Mouse (Mus musculus) 3T3-L1 (cell line): Measurements from ENCODE around the gene Tesmin.

Experiments
- DNase-seq: peaks from one replicate; pipeline ENCODE4 v3.0.0-alpha.2; 2015; ENCODE audit warnings: low read depth, low spot score

Gene Tesmin

DNA sequence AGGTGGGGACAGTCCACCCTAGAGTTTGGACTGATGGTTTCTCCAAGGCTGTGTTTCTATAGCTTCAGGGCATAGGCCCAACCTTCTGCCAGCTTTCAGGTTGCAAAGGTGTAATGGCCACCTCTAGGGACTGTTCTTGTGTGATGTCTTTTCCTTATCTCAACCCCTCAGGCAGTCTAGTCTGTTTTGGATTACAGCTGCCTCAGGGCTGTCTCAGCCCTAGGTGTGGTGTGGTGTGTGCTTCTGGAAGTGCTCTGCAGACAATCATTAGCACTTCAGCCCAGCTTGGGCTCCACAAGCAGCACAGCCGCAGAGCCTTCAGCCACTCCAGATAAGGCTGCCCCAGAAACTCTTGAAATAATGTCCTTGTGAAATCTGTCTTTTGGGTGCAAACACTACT, 3.7 kb downstream of the Tesmin start:
- DNase-seq = no peak

DNA sequence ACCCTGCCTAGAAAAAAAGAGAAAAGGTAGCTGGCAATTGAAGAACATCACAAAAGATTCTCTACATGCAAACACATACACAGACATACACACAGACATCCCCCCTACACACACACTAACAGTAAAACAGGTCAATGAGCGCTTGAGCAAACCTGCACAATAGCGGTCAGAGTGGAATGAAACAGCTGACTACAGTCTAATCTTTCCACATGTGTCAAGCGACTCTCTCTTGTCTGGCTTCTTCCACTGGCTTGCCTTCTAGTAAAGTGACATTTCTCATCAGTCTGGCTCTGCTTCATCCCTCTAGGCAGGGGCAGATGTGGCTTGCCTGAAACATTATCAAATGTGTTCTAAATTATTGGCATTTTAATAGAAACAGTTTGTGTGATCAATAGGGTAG, 5.6 kb downstream of the Tesmin start:
- no peak for DNase-seq

DNA sequence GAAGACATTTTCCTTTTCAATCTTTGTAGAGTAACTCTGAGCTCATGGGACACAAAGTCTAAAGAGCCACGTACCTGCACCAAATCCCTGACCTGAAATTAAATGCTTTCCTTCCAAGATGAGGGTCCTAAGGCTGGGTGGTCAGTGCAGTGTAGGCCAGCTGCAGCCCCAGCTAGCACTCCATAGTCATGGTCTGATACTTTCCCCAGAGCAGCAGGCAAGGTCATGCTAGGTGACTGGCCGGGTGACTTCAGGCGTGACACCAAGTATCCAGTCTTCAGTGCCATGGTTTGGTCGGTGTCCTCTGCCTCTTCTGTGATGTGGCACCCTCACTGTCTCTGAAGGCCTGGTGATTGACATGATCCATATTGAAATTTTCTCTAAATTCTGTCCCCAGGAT, 11.4 kb downstream of the Tesmin start:
- no peak for DNase-seq

DNA sequence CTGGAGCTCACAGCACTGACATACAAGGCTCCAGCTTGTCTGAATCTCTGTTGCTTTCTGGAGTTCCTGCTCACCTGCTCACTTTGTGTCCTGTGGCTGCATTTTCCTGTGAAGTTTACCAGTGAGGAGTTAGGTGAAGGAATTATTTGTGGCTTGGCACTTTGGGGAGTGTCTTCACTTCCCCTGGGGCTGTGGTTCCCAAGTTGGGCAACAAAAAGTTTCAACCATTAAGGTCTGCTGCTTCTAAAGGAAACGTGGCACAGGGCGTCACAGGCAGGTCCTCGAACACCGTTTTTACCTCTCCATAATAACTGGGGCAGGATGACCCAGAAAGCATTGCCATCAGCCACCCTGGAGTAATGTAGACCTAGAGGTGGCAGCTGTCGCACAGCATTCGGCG, 12.8 kb downstream of the Tesmin start:
- no peak for DNase-seq

DNA sequence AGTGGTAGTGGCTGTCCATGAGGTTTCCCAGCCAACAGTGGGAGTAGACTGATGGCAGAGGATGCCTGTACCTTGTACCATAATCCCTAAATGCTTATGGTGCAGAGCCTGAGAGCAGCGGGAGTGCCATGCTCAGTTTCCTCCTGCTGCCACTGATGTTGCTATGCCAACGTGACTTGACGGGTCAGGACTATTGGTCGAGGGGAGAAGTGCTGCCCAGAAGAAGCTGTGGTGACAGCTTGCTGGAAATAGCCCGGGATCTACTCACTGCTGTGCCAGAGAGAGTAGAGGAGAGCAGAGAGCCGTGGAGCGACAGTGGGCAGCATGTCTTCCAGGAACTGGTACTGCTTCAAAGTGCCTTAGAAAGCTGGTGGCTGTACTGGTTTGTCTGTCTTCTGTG, 13.3 kb downstream of the Tesmin start:
- DNase-seq = no peak

DNA sequence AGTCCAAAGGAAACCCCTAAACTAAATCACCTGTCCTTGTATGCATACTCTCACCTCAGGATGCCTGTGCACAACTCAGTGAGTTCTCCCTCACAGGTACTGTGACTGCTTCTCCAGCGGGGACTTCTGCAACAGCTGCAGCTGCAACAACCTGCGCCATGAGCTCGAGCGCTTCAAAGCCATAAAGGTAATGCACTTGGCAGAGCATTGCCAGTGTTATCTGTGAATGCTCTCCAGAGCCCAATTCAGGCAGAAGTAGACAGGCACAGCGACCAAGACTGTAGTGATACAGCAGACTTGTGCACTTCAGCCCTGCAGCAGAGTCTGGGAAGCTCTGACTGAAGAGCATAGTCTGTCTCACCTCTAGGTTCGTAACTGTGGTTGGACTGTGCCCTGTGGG, 13.7 kb downstream of the Tesmin start:
- no peak for DNase-seq

DNA sequence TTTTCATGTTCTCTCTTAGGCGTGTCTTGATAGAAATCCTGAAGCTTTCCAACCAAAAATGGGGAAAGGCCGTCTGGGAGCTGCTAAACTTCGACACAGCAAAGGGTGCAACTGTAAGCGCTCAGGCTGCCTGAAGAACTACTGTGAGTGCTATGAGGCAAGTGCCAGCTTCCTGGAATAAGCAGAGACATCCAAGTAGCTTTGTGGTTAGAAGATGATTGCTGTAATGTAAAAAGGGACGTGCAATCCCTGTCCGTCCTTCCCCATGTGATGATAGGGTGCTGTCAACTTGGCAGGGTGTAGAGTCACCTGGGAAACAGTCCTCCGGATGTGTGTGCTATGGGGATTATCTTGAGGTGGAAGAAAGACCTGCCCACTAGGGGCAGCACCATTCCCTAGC, 15.4 kb downstream of the Tesmin start:
- no peak for DNase-seq

DNA sequence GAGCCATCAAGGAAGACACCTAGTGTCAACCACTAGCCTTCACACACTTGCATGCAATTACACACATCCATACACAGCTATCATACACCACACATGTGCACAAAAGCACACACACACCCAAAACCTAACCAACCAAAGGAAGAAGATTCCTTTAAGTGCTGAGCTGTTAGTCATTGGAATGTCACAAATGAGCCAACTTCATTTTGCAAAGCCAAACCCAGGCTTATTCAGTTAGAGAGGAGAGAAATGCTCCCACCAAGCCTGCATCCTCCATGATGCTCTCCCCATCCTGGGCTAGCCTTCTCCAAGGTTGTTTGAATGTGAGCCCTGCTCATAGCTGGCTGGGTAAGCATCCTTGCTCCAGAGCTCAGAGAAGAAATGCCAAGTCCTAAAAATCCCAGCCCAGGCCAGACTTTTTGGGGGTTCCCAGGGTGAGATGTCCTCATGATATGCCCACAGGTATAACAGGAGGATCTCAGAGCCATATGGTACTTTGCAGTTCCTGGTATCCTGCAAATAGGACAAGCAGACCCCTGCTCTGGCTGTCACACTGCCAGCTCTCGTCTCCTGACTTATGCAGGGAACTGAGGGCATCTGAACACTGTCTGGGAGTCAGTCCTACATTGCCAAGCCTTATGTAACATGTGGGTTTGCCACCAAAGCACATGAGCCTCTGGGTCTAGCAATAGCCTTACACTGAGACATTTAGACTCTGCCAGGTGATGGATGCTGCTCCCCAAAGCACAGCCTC, 17.0 kb downstream of the Tesmin start:
- DNase-seq = peak; percentile 78

DNA sequence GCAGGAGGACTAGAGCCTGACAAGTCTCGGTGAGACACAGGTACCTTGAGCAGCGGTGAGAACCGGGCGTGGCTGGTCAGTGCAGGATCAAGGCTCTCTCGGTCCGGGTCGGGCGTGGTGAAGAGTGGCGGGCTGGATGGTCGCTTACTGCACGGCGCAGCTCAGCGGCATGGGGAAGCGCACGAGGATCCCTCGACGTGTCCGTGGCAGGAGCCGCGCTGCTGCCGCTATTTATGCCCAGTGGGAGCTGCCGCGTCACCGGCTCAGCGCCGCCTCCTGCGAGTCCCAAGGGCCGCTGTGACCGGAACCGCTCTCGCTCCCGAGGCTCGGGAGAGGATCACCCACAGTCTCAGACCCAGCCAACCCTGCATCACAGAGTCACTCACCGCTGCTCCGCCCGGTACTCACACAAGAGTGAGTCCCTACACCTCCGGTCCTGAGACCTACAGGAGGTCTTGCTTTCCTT, 25.6 kb downstream of the Tesmin start, which contains the start of gene Gal:
Gene Gal, minus strand, starts transcription at position 277 of the 466 bp plus-strand sequence.
- no peak for DNase-seq

DNA sequence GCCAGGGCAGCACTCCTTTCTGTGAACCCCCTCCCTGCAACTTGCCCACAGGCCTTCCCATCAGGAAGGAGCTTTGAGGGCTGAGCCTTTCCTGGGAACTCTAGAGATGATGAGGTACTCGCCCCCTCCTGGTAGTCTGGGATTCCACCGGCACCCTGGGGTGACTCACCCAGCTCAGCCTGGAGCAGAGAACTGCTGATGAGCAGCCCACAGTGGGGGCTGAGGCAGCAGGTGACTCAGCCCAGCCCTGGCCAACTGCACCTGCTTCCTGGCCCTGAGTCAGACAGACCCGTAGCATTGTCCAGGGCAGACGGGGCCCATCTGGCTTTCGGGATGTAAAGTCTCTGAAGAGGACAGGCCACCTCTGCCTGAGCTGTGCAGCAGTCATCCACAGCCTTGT, 30.6 kb downstream of the Tesmin start:
- peak; percentile 88 for DNase-seq

DNA sequence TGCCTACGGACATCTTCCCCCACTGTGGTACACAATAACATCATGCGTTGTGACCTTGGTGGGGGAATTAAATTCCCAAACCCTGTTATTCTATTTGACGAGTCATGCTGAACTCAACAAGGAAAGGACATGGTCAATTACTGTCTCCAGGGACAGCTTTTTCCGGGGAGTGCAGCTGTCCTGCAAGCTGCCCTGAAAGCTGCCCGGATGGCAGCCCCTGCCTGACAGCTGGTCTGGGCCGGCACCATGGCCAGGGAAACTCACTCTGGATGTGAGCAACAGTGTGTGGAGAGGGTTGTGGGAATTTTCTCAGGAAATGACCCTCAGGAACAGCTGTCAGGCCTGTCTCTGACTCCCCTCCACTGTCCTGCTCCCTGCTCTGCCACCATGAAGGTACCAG, 33.8 kb downstream of the Tesmin start:
- peak; percentile 16 for DNase-seq

DNA sequence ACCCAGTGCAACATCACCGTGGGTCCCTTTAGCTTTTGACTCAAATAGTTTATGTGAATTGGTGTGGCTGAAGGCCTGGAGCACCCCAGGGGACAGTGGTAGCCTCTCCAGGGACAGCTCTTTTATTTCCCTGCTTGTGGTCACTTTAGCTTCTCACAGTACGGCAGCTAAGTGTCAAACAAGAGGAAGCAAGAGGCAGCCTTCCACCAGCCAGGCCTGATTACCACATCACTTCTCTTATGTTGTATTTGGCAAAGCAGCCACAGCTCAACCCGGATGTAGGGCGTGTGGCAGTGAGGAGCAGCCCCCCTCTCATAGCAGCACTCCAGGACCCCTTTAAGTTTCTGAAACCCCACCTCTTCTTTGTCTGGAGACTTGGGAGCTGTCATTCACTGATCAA, 34.3 kb downstream of the Tesmin start:
- DNase-seq = no peak

DNA sequence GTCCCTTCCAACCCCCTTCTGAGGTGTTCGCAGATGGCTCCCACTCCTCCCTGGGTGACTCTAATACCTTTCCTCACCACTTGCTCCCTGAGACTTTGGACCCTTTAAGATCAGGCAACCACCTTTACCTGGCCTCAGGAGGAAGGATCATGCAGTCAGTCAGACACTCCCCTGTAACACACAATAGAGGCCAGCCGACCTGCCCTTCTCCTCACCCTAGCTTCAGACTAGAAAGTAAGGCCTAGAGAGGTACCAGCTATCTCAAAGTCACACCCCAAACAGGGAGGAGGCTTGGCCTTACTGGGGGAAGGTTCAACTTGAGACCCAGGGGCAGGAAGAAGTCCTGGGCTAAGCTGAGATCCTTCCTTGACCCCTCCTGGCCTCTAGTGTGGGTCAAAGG, 35.6 kb downstream of the Tesmin start:
- DNase-seq = no peak

DNA sequence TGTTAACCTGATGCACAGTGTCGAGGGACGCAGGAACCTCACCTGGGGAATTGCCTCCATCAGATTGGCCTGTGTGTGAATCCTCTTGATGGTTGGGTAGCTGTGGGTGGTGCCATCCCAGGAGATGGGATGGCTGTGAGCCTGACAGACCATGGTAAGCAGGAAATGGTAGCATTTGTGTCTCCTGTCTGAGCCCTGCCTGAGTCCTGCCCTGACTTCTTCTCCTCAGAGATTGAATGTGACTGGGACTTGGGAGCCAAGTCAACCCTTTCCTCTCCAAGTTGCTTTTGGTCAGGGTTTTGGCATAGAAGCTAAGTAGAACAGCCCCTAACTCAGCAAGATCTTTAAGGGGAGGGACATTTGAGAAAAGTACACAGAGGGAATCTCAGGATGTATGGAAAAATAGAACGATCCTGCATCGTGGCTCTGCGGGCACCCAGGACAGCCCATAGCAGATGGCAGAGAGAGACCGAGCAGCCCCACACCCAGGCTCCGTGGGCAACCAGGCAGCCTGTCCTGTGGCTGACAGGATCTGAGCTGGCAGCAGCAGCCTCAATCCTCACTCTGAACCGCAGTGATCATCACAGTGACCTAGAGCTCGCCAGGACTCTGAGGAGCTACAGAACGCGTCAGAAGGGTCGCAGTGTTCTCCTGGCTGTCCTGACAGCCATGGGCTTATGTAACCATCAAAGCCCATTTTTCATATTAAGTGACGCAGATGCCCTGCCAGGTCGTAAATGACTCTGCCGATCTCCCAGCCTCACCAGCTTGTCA, 39.6 kb downstream of the Tesmin start:
- DNase-seq = no peak

DNA sequence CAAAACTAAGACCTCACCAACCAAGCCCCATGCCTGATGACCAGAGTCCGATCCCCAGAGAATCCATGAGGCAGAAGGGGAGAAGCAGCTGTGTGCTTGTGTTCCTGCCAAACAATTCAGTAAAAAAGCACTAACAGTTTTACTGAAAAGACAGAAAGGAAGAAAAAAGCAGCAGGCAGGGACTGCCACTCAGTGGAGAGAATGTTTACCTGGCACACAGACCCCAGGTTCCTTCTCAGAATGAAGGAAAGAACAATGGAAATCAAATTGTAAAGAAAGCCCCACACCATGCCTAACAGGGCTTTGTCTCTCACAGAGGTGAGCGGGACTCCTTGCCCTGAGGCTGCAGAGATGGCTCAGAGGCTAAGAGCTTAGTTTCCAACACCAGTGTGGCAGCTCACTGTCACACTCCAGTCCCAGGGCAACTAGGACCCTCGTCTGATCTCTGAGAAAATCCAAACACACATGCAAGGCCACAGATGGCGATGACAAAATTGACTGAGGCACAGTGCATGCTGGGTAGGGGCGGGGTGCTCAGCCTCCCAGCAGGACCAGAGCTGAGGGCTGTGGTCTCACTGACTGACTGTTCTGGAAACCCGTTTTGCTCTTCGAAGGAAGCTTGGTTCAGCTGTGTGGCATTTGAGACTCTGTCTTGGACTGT, 40.6 kb downstream of the Tesmin start:
- DNase-seq = no peak

DNA sequence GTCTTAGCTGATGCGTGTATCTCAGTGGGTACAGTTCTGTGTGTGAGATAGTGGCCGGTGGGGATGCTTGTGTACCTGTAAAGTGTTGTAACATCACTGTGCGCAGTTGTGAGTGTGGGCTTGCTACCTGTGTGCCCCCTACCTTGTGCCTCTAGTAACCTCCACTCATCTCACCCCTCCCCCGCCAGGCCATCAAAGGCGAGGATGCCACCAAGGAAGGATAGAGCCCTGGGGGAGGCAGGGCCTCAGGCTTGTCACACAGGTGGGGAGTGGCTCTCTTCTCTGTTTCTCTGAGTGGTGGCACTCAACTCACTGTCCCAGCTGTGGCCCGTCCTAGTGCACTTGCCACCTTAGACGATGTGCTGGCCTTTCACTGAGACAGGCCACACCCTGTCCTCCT, 42.4 kb downstream of the Tesmin start:
- no peak for DNase-seq

DNA sequence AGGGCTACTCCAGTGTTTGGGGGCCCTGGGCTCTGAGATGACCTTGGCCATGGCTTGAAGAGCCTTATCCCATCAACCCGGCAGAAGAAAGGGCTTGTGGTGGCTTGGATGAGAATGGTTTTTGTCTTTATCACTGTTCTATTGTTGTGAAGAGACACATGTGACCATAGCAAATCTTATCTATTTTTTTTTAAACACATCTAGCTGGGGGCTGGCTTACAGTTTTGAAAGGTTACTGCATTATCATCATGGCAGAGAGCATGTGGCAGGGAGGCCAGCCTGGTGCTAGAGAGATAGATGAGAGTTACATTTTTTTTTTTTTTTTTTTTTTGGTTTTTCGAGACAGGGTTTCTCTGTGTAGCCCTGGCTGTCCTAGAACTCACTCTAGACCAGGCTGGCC, 43.3 kb downstream of the Tesmin start:
- no peak for DNase-seq

DNA sequence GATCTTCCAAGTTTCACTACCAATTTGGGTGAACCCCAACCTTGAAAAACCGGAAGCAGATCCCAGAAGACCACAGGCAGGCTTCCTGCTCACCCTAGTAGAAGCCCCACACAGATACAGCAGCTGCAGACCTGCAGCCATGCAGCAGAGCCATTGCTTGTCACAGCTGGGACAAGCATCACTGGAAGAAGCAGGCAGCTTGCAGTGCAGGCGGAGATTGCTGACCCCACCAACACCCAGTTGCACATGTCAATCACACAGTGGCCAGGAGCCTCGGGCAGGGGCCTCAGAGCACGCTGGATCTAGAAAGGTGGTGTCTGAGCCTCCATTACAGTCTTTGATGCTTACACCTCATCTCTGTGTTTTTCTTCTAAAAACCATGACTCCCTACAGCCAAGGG, 45.5 kb downstream of the Tesmin start:
- no peak for DNase-seq

DNA sequence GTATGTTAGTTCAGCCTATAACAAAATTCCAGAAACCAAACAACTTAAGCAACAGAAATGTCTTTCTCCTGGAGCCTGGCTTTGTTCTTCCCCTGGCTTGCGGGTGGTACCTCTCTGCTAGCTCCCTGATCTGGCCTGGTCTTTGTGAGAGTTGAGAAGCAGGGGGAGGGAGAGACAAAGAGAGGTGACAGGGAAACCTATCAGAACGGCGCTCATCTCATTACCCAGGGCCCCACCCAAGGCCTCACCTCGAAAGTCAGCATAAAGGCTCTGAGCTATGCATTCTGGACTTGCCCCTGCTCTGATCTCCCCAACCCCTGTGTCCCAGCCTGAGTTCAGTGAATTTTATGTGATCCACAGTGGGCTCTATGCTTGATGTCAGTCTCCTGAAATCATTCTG, 46.0 kb downstream of the Tesmin start:
- no peak for DNase-seq

DNA sequence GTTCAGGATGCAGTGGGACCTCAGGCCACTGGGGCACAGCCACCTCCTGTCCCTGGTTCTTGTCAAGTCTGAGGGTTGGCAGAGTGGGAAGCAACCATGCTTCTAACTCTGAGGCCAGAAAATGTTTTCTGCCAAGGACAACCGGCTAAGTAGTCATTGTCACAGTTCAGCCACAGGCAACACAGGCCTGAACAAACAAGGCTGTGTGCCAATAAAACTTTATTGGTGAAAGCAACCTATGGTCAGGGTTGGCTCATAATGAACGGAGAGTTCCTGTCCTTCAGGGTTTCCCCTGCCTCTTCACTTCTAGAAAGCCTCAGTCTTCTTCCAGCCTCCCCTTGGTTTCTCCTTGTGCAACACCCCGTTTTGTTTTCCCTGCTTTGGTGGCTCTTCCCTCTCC, 47.2 kb downstream of the Tesmin start:
- DNase-seq = no peak

DNA sequence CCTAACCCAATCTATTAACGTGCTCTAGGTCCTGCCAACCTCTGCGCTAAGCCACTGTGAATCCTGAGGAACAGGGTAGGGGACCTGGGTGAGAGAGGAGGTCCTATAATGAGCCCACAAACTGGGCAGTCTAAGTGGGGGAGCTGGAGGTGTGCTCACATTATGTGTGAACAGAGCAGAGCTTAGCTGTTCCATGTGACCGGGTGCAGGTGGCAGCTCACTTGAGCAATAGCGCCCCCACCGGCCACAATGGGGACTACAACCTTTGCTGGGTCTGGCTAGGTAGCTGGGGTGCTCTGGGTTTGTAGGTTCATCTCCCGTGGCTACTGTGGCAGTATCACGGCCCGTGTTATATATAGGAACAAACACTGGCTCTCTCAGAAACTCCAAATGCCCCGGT, 48.2 kb downstream of the Tesmin start:
- peak; percentile 49 for DNase-seq

DNA sequence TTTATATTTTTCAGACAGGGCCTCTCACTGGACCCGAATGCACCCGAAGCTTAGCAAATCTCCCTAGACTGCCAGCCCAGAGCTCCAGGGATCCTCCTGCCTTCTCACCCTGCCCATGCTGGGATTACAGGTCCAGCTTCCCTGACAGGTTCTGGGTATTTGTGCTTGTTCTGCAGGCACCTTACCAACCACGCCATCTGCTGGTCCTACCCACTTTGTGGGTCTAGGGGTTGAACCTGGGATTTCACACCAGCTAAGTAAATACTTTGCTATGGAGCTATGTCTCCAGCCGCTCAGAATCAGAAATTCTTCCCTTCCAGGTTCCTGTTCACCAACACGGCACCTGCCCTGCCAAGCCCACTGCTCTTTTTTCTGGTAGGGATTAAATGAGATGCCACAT, 49.3 kb downstream of the Tesmin start:
- peak; percentile 44 for DNase-seq

DNA sequence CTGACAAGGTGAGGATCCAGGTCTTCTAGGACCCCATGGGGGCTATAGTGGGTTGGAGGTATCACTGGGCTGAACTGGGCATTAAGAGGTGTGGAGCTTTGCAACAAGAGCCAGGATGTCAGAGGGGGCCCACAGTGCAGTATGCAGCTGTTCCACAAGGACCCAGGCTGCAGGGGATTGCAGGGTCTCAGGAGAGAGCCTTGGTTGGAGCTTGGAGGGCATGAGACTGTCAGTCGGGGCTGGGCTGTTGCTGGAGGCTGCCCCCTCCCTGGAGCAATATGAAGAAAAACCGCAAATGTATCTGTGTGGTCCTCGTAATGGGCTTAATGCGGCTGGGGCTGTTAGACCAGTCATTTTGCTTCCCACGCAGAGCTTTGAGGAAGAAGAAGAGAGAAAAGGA, 52.0 kb downstream of the Tesmin start:
- no peak for DNase-seq
